Mouse (Mus musculus) small intestine, adult 2 months (tissue): ENCODE data around the gene Plscr3.

ENCODE experiments used
- CTCF ChIP-seq: fragments of 200-500 bp; IDR thresholded peaks from 2 replicates; pipeline ENCODE4 v1.5.1; 2012; ENCODE audit warnings: low read depth, mild to moderate bottlenecking, control low read depth, inconsistent platforms, low read length, moderate library complexity, mixed read lengths; ENCODE audit not compliant: insufficient replicate concordance, insufficient read length; ENCODE audit errors: extremely low read depth
- POLR2A ChIP-seq: fragments of 200-500 bp; IDR thresholded peaks from 2 replicates; pipeline ENCODE4 v1.6.1; 2012; ENCODE audit warnings: low read depth, mild to moderate bottlenecking, control low read depth, inconsistent platforms, low read length, moderate library complexity

DNA sequence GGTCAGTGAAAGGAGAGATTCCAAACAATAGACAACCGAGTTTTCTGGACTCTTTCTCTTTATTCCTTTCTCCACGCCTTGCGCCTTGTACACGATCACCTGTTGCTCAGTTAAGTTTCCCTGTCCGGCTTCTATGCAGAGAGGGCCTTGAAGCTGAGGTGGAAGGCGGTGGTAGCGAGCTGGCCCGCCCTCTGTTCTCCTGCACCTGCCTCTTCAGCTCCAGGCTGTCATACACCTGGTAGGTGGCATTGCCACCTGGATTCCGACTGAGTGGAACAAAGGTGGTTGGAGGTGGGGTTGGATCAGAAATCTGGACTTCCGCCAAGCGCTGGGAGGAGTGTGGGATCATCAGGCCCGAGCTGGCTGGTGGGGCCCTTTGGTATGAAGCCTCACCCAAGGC lies 29.7 kb upstream of the Plscr3 start:
- TF ChIP-seq CTCF, result no peak
- TF ChIP-seq POLR2A, result no peak
